Mouse (Mus musculus): ENCODE measurements around the gene Bco1.

- TF ChIP-seq CTCF (IDR thresholded peaks at IDR 0.05; ENCODE audit: extremely low read depth, insufficient read length, insufficient replicate concordance, low read depth, low read length) (no peak), POLR2A (IDR thresholded peaks at IDR 0.05; ENCODE audit: low read depth, low read length) (no peak)
Observed at GRCm38 (mm10) chr8:117074350-117075182, 21.1 kb upstream of the Bco1 start.

Data from small intestine, adult 2 months (tissue).